Mouse (Mus musculus): Measurements from ENCODE around the gene Prps1. TPM values are rescaled to one million over a fixed set of nuclear protein-coding genes. Genes with fewer than 3 reads are reported as not detected.

Prps1 gene
- polyA plus RNA-seq, 1 experiment = 121 TPM

- TF ChIP-seq CTCF (IDR thresholded peaks at IDR 0.05; ENCODE audit: low read depth, low read length) (no peak), POLR2A (IDR thresholded peaks at IDR 0.05; ENCODE audit: insufficient read depth, low read length) (no peak), EP300 (IDR thresholded peaks at IDR 0.05; ENCODE audit: insufficient read depth, low read depth, low read length) (no peak)
- Histone ChIP-seq H3K9ac (ENCODE audit: low read depth, poor library complexity, severe bottlenecking) (0 out of 2 replicates have a peak overlapping the region, but pooled peaks have one; percentile 7), H3K27ac (ENCODE audit: insufficient read depth, low read length) (no peak overlapping the region), H3K36me3 (ENCODE audit: control insufficient read depth, insufficient read depth, low read length, poor library complexity, severe bottlenecking) (no peaks in the 10 kb centered on the region), H3K27me3 (ENCODE audit: control insufficient read depth, insufficient read depth, low read length, poor library complexity, severe bottlenecking) (no peaks in the 10 kb centered on the region), H3K4me3 (ENCODE audit: low read depth, low read length) (peak overlapping the region; percentile 8; the same call in 1 of the 2 replicates), H3K9me3 (replicated peaks; ENCODE audit: control insufficient read depth, insufficient read depth, low read length, poor library complexity, severe bottlenecking) (no peaks in the 10 kb centered on the region), H3K4me1 (ENCODE audit: control insufficient read depth, insufficient read depth, low read length) (no peaks in the 10 kb centered on the region)
Measured at GRCm38 (mm10) chrX:140510696-140511429, 54.5 kb downstream of the Prps1 start.

DNA sequence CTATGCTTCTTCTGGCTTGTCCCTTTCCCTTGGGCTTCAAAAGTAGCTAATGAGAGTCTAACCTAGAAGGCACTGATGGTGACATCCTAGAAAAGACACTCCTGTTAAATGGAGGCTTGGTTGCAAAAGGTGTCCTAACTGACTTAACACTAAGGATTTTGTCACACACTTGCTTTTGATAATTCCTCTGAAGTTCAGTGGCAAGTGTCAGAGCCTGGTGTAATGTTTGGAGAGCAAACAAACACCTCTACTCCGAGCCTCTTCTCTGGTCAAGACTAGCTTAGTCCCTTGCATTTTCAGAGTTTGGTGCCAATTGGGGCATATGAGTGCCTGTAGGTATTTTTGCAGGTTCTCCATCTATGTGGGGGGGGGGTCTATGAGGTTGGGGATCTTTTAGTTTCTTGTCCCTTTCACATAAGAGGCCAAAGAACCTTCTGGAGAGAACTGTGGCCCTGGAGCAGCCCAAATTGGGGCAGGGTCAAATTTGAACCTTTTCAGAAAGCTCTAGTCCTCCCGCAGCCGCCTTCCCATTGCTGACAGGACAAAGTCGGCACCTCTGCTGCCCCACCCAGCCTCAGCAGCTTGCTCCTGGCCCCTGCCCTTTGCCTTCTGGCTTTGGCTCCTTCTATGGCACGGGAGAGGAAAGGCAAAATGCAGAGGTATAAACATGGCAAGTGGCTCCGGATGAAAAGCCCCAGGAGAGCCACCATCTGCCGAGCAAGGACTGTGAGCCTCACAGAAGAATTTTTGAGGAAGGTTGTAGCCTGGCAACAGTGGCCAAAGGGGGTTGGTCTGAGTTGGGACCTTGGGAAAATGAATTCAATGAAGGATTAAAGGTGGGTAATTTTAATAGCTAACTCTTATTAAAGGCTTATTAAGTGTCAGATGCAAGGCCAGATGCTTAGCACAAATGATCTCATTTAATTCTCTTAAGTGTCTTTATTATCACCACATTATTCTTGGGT is 55.6 kb downstream of the Prps1 start:
- Histone ChIP-seq H3K27ac (ENCODE audit: insufficient read depth, low read length) (no peak overlapping the region), H3K36me3 (ENCODE audit: control insufficient read depth, insufficient read depth, low read length, poor library complexity, severe bottlenecking) (no peaks in the 10 kb centered on the region), H3K27me3 (ENCODE audit: control insufficient read depth, insufficient read depth, low read length, poor library complexity, severe bottlenecking) (no peaks in the 10 kb centered on the region), H3K9me3 (replicated peaks; ENCODE audit: control insufficient read depth, insufficient read depth, low read length, poor library complexity, severe bottlenecking) (no peaks in the 10 kb centered on the region), H3K4me3 (ENCODE audit: low read depth, low read length) (no peak overlapping the region), H3K9ac (ENCODE audit: low read depth, poor library complexity, severe bottlenecking) (no peak overlapping the region), H3K4me1 (ENCODE audit: control insufficient read depth, insufficient read depth, low read length) (no peaks in the 10 kb centered on the region)
- no peak for TF ChIP-seq EP300 (IDR thresholded peaks at IDR 0.05; ENCODE audit: insufficient read depth, low read depth, low read length)
- TF ChIP-seq CTCF (IDR thresholded peaks at IDR 0.05; ENCODE audit: low read depth, low read length) = no peak
- TF ChIP-seq POLR2A (IDR thresholded peaks at IDR 0.05; ENCODE audit: insufficient read depth, low read length) = no peak

DNA sequence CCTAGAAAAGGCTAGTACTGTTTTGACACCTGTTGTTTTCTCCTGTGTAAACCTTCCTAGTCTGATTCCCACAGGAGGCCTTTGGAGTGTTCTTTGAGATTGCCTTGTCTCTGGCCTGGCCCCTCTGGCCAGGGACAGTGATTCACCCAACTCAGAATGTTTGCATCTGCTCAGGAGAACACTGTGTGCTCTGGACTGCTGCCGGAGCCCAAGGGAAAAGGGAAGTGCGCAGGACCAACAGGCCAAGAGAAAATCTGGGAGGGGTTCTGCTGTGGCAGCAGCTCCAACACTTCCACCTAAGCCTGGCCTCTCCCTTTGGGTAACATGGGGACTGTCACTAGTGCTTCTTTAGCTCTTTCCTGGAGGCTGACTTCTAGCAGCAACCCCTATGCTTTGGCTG is 57.0 kb downstream of the Prps1 start:
- H3K27ac ChIP-seq (ENCODE audit: insufficient read depth, low read length) = no peak overlapping the region
- no peaks in the 10 kb centered on the region for H3K9me3 ChIP-seq (replicated peaks; ENCODE audit: control insufficient read depth, insufficient read depth, low read length, poor library complexity, severe bottlenecking)
- no peak for TF ChIP-seq EP300 (IDR thresholded peaks at IDR 0.05; ENCODE audit: insufficient read depth, low read depth, low read length)
- TF ChIP-seq CTCF (IDR thresholded peaks at IDR 0.05; ENCODE audit: low read depth, low read length) = no peak
- TF ChIP-seq POLR2A (IDR thresholded peaks at IDR 0.05; ENCODE audit: insufficient read depth, low read length) = no peak
- H3K9ac ChIP-seq (ENCODE audit: low read depth, poor library complexity, severe bottlenecking) = no peak overlapping the region
- H3K27me3 ChIP-seq (ENCODE audit: control insufficient read depth, insufficient read depth, low read length, poor library complexity, severe bottlenecking) = no peaks in the 10 kb centered on the region
- H3K36me3 ChIP-seq (ENCODE audit: control insufficient read depth, insufficient read depth, low read length, poor library complexity, severe bottlenecking) = no peaks in the 10 kb centered on the region
- H3K4me1 ChIP-seq (ENCODE audit: control insufficient read depth, insufficient read depth, low read length) = no peaks in the 10 kb centered on the region
- no peak overlapping the region for H3K4me3 ChIP-seq (ENCODE audit: low read depth, low read length)

GRCm38 (mm10) chrX:140518351-140518750 is 61.9 kb downstream of the Prps1 start:
- no peak overlapping the region for H3K4me3 ChIP-seq (ENCODE audit: low read depth, low read length)
- H3K9me3 ChIP-seq (replicated peaks; ENCODE audit: control insufficient read depth, insufficient read depth, low read length, poor library complexity, severe bottlenecking) = no peaks in the 10 kb centered on the region
- no peaks in the 10 kb centered on the region for H3K27me3 ChIP-seq (ENCODE audit: control insufficient read depth, insufficient read depth, low read length, poor library complexity, severe bottlenecking)
- no peak overlapping the region for H3K9ac ChIP-seq (ENCODE audit: low read depth, poor library complexity, severe bottlenecking)
- H3K36me3 ChIP-seq (ENCODE audit: control insufficient read depth, insufficient read depth, low read length, poor library complexity, severe bottlenecking) = no peaks in the 10 kb centered on the region
- H3K27ac ChIP-seq (ENCODE audit: insufficient read depth, low read length) = no peak overlapping the region
- no peaks in the 10 kb centered on the region for H3K4me1 ChIP-seq (ENCODE audit: control insufficient read depth, insufficient read depth, low read length)
- no peak for TF ChIP-seq EP300 (IDR thresholded peaks at IDR 0.05; ENCODE audit: insufficient read depth, low read depth, low read length)
- TF ChIP-seq POLR2A (IDR thresholded peaks at IDR 0.05; ENCODE audit: insufficient read depth, low read length) = no peak
- no peak for TF ChIP-seq CTCF (IDR thresholded peaks at IDR 0.05; ENCODE audit: low read depth, low read length)

DNA sequence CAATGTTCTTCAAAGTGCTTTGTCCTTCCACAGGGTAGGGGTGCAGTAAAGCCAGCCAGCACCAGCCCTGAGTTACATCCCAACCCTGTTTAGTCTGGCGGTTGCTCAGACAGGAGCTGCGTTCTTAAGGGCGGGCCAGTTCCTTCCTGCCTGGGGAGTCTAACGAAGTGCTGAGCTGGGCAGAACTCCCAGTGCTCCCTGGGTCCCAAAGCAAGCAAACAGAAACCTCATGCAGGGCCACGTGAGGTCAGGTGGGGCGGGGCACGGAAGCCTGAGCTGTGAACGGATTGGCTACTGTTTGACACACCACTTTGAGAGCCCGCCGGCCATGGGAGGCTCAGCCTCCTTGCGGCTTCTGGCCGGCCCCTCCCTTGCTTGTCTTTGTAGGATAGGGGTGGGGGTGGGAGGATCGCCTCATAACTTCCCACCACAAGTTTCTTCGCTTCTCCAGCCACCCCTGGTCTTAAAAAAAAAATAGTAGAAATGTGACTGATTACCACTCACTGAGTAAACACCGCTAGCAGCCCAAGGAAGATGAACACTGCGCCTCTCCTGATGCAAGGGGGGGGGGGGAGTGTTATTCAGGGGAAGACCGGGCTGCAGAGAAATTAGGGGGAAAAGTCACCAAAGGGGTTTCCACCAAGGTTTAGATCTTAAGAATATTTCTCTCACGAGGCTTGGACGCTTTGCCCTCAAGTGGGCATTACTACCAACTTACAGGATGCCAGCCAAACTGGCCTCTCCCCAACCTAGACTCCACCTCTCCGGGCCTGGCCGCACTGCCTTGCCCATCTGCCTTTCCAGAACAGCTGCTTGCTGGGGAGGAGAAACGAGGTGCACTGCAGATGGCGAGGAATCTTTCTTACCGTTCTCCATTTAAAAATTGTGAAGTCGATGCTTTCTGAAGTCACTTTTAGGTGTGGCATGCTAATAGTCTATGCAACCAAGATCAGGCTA is 64.0 kb downstream of the Prps1 start:
- Histone ChIP-seq H3K9ac (ENCODE audit: low read depth, poor library complexity, severe bottlenecking) (no peak overlapping the region), H3K4me3 (ENCODE audit: low read depth, low read length) (no peak overlapping the region), H3K36me3 (ENCODE audit: control insufficient read depth, insufficient read depth, low read length, poor library complexity, severe bottlenecking) (no peaks in the 10 kb centered on the region), H3K27me3 (ENCODE audit: control insufficient read depth, insufficient read depth, low read length, poor library complexity, severe bottlenecking) (no peaks in the 10 kb centered on the region), H3K9me3 (replicated peaks; ENCODE audit: control insufficient read depth, insufficient read depth, low read length, poor library complexity, severe bottlenecking) (no peaks in the 10 kb centered on the region), H3K4me1 (ENCODE audit: control insufficient read depth, insufficient read depth, low read length) (no peaks in the 10 kb centered on the region), H3K27ac (ENCODE audit: insufficient read depth, low read length) (no peak overlapping the region)
- TF ChIP-seq EP300 (IDR thresholded peaks at IDR 0.05; ENCODE audit: insufficient read depth, low read depth, low read length) = no peak
- TF ChIP-seq POLR2A (IDR thresholded peaks at IDR 0.05; ENCODE audit: insufficient read depth, low read length) = no peak
- TF ChIP-seq CTCF (IDR thresholded peaks at IDR 0.05; ENCODE audit: low read depth, low read length) = no peak

Data from ES-Bruce4 (cell line).